Mouse (Mus musculus): ENCODE data around the gene Insl5. TPM values are rescaled to one million over a fixed set of nuclear protein-coding genes. Genes with fewer than 3 reads are reported as not detected.

Insl5 gene
- polyA plus RNA-seq, 1 experiment from 2014 or later: not detected

DNA sequence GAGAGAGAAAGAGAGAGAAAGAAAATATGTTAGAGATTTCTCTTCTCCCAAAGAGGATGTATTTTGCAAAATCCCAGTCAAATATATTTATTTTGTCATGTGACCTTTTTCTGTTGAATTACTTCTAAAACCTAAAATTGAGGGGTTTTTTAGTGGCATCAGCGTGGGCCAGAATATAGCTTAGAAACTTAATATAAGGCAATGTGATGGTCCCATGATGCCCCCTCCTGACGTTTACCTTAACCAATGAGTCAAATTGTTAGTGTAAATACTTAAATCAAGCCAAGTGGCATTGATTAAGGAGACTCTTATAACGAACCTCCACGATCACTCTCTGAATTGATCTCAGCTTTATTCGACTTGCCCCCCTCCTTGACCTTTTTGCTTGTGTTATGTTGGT is 52.5 kb downstream of the Insl5 start:
- Histone ChIP-seq H3K27me3 (ENCODE audit: control insufficient read depth, insufficient read depth, low read length) (no peaks in the 10 kb centered on the region), H3K4me3 (ENCODE audit: low read depth, low read length) (no peak overlapping the region), H3K36me3 (ENCODE audit: control insufficient read depth, insufficient read depth, low read length) (no peaks in the 10 kb centered on the region), H3K9ac (replicated peaks; ENCODE audit: low read depth, low read length) (no peak overlapping the region), H3K4me2 (replicated peaks; ENCODE audit: low read depth, low read length) (no peak overlapping the region), H3K4me1 (ENCODE audit: control insufficient read depth, insufficient read depth, low read length) (0 out of 2 replicates have a peak, but pooled peaks cover 3% of the 10 kb centered on the region), H3K9me3 (ENCODE audit: control insufficient read depth, low read depth, low read length) (no peaks in the 10 kb centered on the region), H3K27ac (ENCODE audit: low read length) (no peak overlapping the region)
- ATAC-seq (ENCODE audit: insufficient number of reproducible peaks, insufficient read depth, low FRiP score, low read depth): no peak
- WGBS: 49% methylated on average over 5 of the region's 5 CpGs

DNA sequence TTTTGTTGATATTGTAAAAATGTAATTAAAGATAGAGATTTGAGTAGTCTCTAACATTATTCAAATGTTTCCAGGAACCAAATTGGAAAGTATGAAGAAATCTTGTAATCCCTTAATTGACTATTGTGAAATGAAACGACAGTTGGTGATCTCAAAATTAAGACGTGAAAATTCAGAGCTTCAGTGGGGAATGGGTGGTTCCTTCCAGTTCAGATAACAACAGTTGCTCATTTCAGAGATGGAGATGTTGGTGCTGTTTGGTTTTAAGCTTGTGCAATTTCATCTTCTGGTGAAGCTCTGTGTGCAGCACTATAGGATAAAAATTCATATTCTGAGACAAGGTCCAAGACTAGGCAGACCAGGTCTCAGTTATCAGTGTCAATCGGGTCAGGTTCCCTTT is 54.6 kb downstream of the Insl5 start:
- no peak overlapping the region for H3K4me3 ChIP-seq (ENCODE audit: low read depth, low read length)
- no peaks in the 10 kb centered on the region for H3K4me1 ChIP-seq (ENCODE audit: control insufficient read depth, insufficient read depth, low read length)
- H3K36me3 ChIP-seq (ENCODE audit: control insufficient read depth, insufficient read depth, low read length): no peaks in the 10 kb centered on the region
- no peak overlapping the region for H3K4me2 ChIP-seq (replicated peaks; ENCODE audit: low read depth, low read length)
- no peak overlapping the region for H3K9ac ChIP-seq (replicated peaks; ENCODE audit: low read depth, low read length)
- H3K27ac ChIP-seq (ENCODE audit: low read length): no peak overlapping the region
- ATAC-seq (ENCODE audit: insufficient number of reproducible peaks, insufficient read depth, low FRiP score, low read depth): no peak
- H3K9me3 ChIP-seq (ENCODE audit: control insufficient read depth, low read depth, low read length): no peaks in the 10 kb centered on the region
- WGBS: 72% methylated on average over 3 of the region's 3 CpGs
- no peaks in the 10 kb centered on the region for H3K27me3 ChIP-seq (ENCODE audit: control insufficient read depth, insufficient read depth, low read length)

DNA sequence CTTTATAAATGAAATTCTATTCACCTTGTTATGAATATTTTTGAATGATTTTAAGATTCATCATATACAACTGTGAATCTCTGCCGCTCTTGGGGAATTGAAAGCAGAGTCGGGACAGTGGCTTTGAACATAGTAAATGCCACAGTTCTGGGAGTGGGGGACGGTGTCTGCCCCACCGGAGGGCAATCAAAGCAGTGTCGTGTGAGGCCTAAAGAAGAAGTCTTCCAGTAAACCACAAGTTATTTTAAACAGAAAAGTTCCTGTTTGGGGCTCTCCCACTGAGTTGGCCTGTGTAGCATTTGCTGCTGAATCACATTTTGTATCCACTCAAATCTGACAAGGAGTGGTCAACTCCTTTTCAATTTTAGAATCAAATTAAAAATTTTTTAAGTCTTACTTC is 55.5 kb downstream of the Insl5 start:
- WGBS: 80% methylated on average over 5 of the region's 5 CpGs
- Histone ChIP-seq H3K9ac (replicated peaks; ENCODE audit: low read depth, low read length) (no peak overlapping the region), H3K9me3 (ENCODE audit: control insufficient read depth, low read depth, low read length) (no peaks in the 10 kb centered on the region), H3K27ac (ENCODE audit: low read length) (no peak overlapping the region), H3K4me2 (replicated peaks; ENCODE audit: low read depth, low read length) (no peak overlapping the region), H3K27me3 (ENCODE audit: control insufficient read depth, insufficient read depth, low read length) (no peaks in the 10 kb centered on the region), H3K36me3 (ENCODE audit: control insufficient read depth, insufficient read depth, low read length) (no peaks in the 10 kb centered on the region), H3K4me3 (ENCODE audit: low read depth, low read length) (no peak overlapping the region), H3K4me1 (ENCODE audit: control insufficient read depth, insufficient read depth, low read length) (no peaks in the 10 kb centered on the region)
- ATAC-seq (ENCODE audit: insufficient number of reproducible peaks, insufficient read depth, low FRiP score, low read depth): no peak

DNA sequence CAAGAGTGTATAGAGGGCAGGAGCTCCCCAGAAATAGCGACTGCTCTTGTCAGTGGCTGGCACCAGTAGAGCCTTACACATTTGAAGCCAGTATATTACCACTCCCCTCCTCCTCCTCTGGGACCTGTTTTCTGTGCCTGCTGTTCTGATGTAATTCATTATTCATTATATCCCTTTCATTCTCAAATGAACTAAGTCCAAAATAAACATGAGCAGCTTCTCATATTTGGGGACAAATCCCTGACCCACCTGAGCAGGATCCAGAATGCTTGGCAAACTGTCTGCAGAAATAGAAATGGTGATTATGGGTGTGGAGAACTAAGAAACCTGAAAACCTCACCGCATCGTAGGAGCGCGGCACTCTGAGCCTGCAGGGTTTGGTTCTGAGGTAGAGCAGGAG is 57.0 kb downstream of the Insl5 start:
- H3K9me3 ChIP-seq (ENCODE audit: control insufficient read depth, low read depth, low read length): no peaks in the 10 kb centered on the region
- H3K36me3 ChIP-seq (ENCODE audit: control insufficient read depth, insufficient read depth, low read length): no peaks in the 10 kb centered on the region
- no peak overlapping the region for H3K4me2 ChIP-seq (replicated peaks; ENCODE audit: low read depth, low read length)
- H3K9ac ChIP-seq (replicated peaks; ENCODE audit: low read depth, low read length): no peak overlapping the region
- H3K27ac ChIP-seq (ENCODE audit: low read length): no peak overlapping the region
- ATAC-seq (ENCODE audit: insufficient number of reproducible peaks, insufficient read depth, low FRiP score, low read depth): no peak
- WGBS: 88% methylated on average over 5 of the region's 5 CpGs
- no peaks in the 10 kb centered on the region for H3K4me1 ChIP-seq (ENCODE audit: control insufficient read depth, insufficient read depth, low read length)
- H3K4me3 ChIP-seq (ENCODE audit: low read depth, low read length): no peak overlapping the region
- H3K27me3 ChIP-seq (ENCODE audit: control insufficient read depth, insufficient read depth, low read length): no peaks in the 10 kb centered on the region

Other genes with a start within 250 kb of the Insl5 start
- gene Tctex1d1, start 48.2 kb downstream of the Insl5 start, polyA plus RNA-seq (2014; fragmentation: Nextera tagmentation; extraction: Ambion mirVana): 1.7 and 3.1 TPM in 2 replicates
- gene Mier1, start 87.5 kb upstream of the Insl5 start, polyA plus RNA-seq (2014; fragmentation: Nextera tagmentation; extraction: Ambion mirVana): 50.8 and 62.1 TPM in 2 replicates
- 2.8 and 3.0 TPM in 2 replicates for gene Wdr78, start 87.7 kb upstream of the Insl5 start, polyA plus RNA-seq (2014; fragmentation: Nextera tagmentation; extraction: Ambion mirVana)
- gene Slc35d1, start 188.3 kb upstream of the Insl5 start, polyA plus RNA-seq (2014; fragmentation: Nextera tagmentation; extraction: Ambion mirVana): 10.1 and 10.6 TPM in 2 replicates